Mouse (Mus musculus): Measurements from ENCODE around the gene Btnl2.

DNA sequence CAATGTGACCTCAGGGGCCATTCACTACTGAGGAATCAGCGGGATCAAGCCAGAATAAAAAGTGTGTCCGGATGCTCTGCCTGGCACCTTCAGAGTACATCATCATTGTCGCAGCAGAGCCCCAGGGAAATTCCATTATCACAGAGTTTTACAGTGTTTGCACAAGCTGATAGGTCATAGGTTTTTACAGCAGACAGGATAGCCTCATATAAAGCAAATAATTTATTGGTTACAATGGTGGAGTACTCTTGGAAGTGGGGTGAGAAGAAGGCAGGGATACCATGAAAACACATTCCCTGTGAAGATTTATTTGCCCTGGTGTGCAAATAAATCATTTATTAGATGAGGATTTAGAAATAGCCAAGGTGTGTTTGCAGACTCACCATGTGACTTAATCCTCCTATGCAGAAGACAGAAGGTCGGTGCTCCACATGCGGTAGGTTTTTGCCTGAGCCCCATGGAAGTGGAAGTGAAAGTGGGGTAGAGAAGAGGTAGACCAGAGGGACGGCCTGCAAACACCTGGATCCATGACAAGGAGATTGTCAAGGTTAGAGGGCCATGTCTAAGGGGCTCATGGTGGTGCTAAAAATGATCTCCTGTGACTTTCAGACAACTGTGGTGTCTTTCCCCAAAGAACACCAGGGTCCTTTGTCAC, 18.6 kb downstream of the Btnl2 start:
- TF ChIP-seq CTCF (IDR thresholded peaks at IDR 0.05; ENCODE audit: low read depth) = no peak
- no peak for TF ChIP-seq EP300 (optimal IDR thresholded peaks at IDR 0.05)
